Mouse (Mus musculus) small intestine, adult 2 months (tissue): Measurements from ENCODE around the gene Lce1a1. TPM values are rescaled to one million over a fixed set of nuclear protein-coding genes. Genes with fewer than 3 reads are reported as not detected.

ENCODE experiments used
- H3K27ac ChIP-seq: fragments of 200-500 bp; 2 replicates; pipeline ENCODE4 v1.5.1; 2012; ENCODE audit warnings: low read depth, low read length, control low read depth, inconsistent platforms; ENCODE audit not compliant: insufficient read depth
- H3K27me3 ChIP-seq: fragments of 200-500 bp; 2 replicates; pipeline ENCODE4 v1.6.1; 2012; ENCODE audit warnings: mild to moderate bottlenecking, moderate library complexity, low read length, inconsistent platforms; ENCODE audit not compliant: control insufficient read depth, insufficient read depth
- H3K36me3 ChIP-seq: fragments of 200-500 bp; 2 replicates; pipeline ENCODE4 v1.6.1; 2012; ENCODE audit warnings: mild to moderate bottlenecking, low read length, control low read depth, inconsistent platforms; ENCODE audit not compliant: control insufficient read depth, insufficient read depth
- H3K4me1 ChIP-seq: fragments of 200-500 bp; 2 replicates; pipeline ENCODE4 v1.6.1; 2012; ENCODE audit warnings: low read length, inconsistent platforms, mixed read lengths; ENCODE audit not compliant: control insufficient read depth, insufficient read depth, insufficient read length
- H3K4me3 ChIP-seq: fragments of 200-500 bp; 2 replicates; pipeline ENCODE4 v1.5.1; 2012; ENCODE audit warnings: low read depth, mild to moderate bottlenecking, control low read depth, inconsistent platforms, low read length, moderate library complexity
- CTCF ChIP-seq: fragments of 200-500 bp; IDR thresholded peaks from 2 replicates; pipeline ENCODE4 v1.5.1; 2012; ENCODE audit warnings: low read depth, mild to moderate bottlenecking, control low read depth, inconsistent platforms, low read length, moderate library complexity, mixed read lengths; ENCODE audit not compliant: insufficient replicate concordance, insufficient read length; ENCODE audit errors: extremely low read depth
- POLR2A ChIP-seq: fragments of 200-500 bp; IDR thresholded peaks from 2 replicates; pipeline ENCODE4 v1.6.1; 2012; ENCODE audit warnings: low read depth, mild to moderate bottlenecking, control low read depth, inconsistent platforms, low read length, moderate library complexity
- WGBS: fragments of 180-500 bp; shearing (Covaris S2); methylation state at CpG from one replicate; pipeline ENCODE4 v1.1.7; 2018; 5-methylcytosine and 5-hydroxymethylcytosine counted together
- polyA plus RNA-seq: library from polyadenylated mRNA; depleted of rRNA; stranded (reverse); fragments of >200 nt; gene quantifications from 2 replicates; pipeline ENCODE4 v1.2.3, GENCODE M21; 2012; rRNA removed

The Lce1a1 gene
- polyA plus RNA-seq, 1 experiment, result not detected

- no peaks in the 10 kb centered on the region for H3K27me3 ChIP-seq
- H3K36me3 ChIP-seq, result no peaks in the 10 kb centered on the region
- 32% methylated on average over 1 of the region's 1 CpGs for WGBS
- TF ChIP-seq POLR2A, result no peak
- TF ChIP-seq CTCF, result no peak
- H3K4me1 ChIP-seq, result no peaks in the 10 kb centered on the region
- H3K27ac ChIP-seq, result no peak overlapping the region
- no peak overlapping the region for H3K4me3 ChIP-seq
Measured at GRCm38 (mm10) chr3:92600456-92600855, 47.7 kb downstream of the Lce1a1 start.

GRCm38 (mm10) chr3:92599973-92600372 is 48.1 kb downstream of the Lce1a1 start:
- no peaks in the 10 kb centered on the region for H3K27me3 ChIP-seq
- H3K4me3 ChIP-seq, result no peak overlapping the region
- no peaks in the 10 kb centered on the region for H3K4me1 ChIP-seq
- TF ChIP-seq CTCF (no peak), POLR2A (no peak)
- H3K36me3 ChIP-seq, result no peaks in the 10 kb centered on the region
- H3K27ac ChIP-seq, result no peak overlapping the region

GRCm38 (mm10) chr3:92598429-92598828 is 49.7 kb downstream of the Lce1a1 start:
- TF ChIP-seq POLR2A (no peak), CTCF (no peak)
- Histone ChIP-seq H3K4me1 (no peaks in the 10 kb centered on the region), H3K4me3 (no peak overlapping the region), H3K27me3 (no peaks in the 10 kb centered on the region), H3K36me3 (no peaks in the 10 kb centered on the region), H3K27ac (no peak overlapping the region)
- 66% methylated on average over 2 of the region's 2 CpGs for WGBS

Other genes starting within 250 kb of the Lce1a1 start
- not detected in 2 replicates for gene Sprr2i, start 240.3 kb downstream of the Lce1a1 start, polyA plus RNA-seq
- not detected in 2 replicates for gene Sprr2j-ps, start 230.2 kb downstream of the Lce1a1 start, polyA plus RNA-seq
- gene Gm9774, start 218.9 kb downstream of the Lce1a1 start, polyA plus RNA-seq, result 3.7 and 8.0 TPM in 2 replicates
- gene Sprr2k, start 215.7 kb downstream of the Lce1a1 start, polyA plus RNA-seq, result not detected in 2 replicates
- not detected in 2 replicates for gene Sprr1b, start 209.5 kb downstream of the Lce1a1 start, polyA plus RNA-seq
- 0.19 TPM in 1 of 2 replicates, not detected in the other for gene Sprr3, start 189.6 kb downstream of the Lce1a1 start, polyA plus RNA-seq
- gene Sprr1a, start 162.4 kb downstream of the Lce1a1 start, polyA plus RNA-seq, result 43.3 and 86.0 TPM in 2 replicates
- gene Sprr4, start 147.8 kb downstream of the Lce1a1 start, polyA plus RNA-seq, result not detected in 2 replicates
- gene 2310046K23Rik, start 113.8 kb downstream of the Lce1a1 start, polyA plus RNA-seq, result not detected in 2 replicates
- 0.34 TPM in 1 of 2 replicates, not detected in the other for gene Ivl, start 74.6 kb downstream of the Lce1a1 start, polyA plus RNA-seq
- 0.62 TPM in 1 of 2 replicates, not detected in the other for gene Smcp, start 59.3 kb downstream of the Lce1a1 start, polyA plus RNA-seq
- gene 2210017I01Rik, start 40.8 kb downstream of the Lce1a1 start, polyA plus RNA-seq, result not detected in 2 replicates
- gene Lce6a, start 26.6 kb downstream of the Lce1a1 start, polyA plus RNA-seq, result not detected in 2 replicates
- not detected in 2 replicates for gene Lce1b, start 8.6 kb upstream of the Lce1a1 start, polyA plus RNA-seq
- gene Lce1a2, start 22.0 kb upstream of the Lce1a1 start, polyA plus RNA-seq, result not detected in 2 replicates
- not detected in 2 replicates for gene Lce1c, start 30.9 kb upstream of the Lce1a1 start, polyA plus RNA-seq
- gene Lce1d, start 38.9 kb upstream of the Lce1a1 start, polyA plus RNA-seq, result not detected in 2 replicates
- not detected in 2 replicates for gene Lce1e, start 60.8 kb upstream of the Lce1a1 start, polyA plus RNA-seq
- not detected in 2 replicates for gene Lce1f, start 72.0 kb upstream of the Lce1a1 start, polyA plus RNA-seq
- not detected in 2 replicates for gene Gm38119, start 90.8 kb upstream of the Lce1a1 start, polyA plus RNA-seq
- gene Lce1g, start 104.0 kb upstream of the Lce1a1 start, polyA plus RNA-seq, result not detected in 2 replicates
- not detected in 2 replicates for gene Lce1h, start 116.8 kb upstream of the Lce1a1 start, polyA plus RNA-seq
- not detected in 2 replicates for gene Lce1i, start 130.6 kb upstream of the Lce1a1 start, polyA plus RNA-seq
- not detected in 2 replicates for gene Lce1j, start 142.2 kb upstream of the Lce1a1 start, polyA plus RNA-seq
- not detected in 2 replicates for gene Lce1k, start 159.6 kb upstream of the Lce1a1 start, polyA plus RNA-seq
- not detected in 2 replicates for gene Kprp, start 178.9 kb upstream of the Lce1a1 start, polyA plus RNA-seq
- gene Lce1l, start 203.0 kb upstream of the Lce1a1 start, polyA plus RNA-seq, result not detected in 2 replicates
- not detected in 2 replicates for gene 2310050C09Rik, start 221.9 kb upstream of the Lce1a1 start, polyA plus RNA-seq